Mouse (Mus musculus): ENCODE measurements around the gene Gm28372. TPM values are rescaled to one million over a fixed set of nuclear protein-coding genes. Genes with fewer than 3 reads are reported as not detected.
A peak's percentile ranks its signal among the peaks of the same experiment; 100 is the strongest.

Gm28372 gene
- total and polyA plus RNA-seq, 3 experiments, result 0.23 TPM; not detected in 2

- no peak for DNase-seq (ENCODE audit: extremely low read depth)
- TF ChIP-seq USF1 (IDR thresholded peaks at IDR 0.05; ENCODE audit: low read depth, low read length) (no peak), TBP (conservative IDR thresholded peaks at IDR 0.05; ENCODE audit: low read depth, low read length) (no peak), POLR2A (IDR thresholded peaks at IDR 0.05; ENCODE audit: low read depth, low read length) (no peak), GABPA (IDR thresholded peaks at IDR 0.05; ENCODE audit: insufficient replicate concordance, low read depth, low read length) (no peak), TCF12 (IDR thresholded peaks at IDR 0.05; ENCODE audit: low read depth, low read length) (no peak), CTCF (conservative IDR thresholded peaks at IDR 0.05 in 1 of 2, IDR thresholded peaks at IDR 0.05 in 1 of 2; ENCODE audit: low read depth in 2 of 2, low read length in 2 of 2) (no peak), IRF4 (IDR thresholded peaks at IDR 0.05; ENCODE audit: low read depth, low read length) (no peak), MAX (IDR thresholded peaks at IDR 0.05; ENCODE audit: low read length) (no peak), UBTF (IDR thresholded peaks at IDR 0.05; ENCODE audit: low read depth, low read length) (no peak), NELFE (IDR thresholded peaks at IDR 0.05; ENCODE audit: low read depth, low read length) (no peak), KAT2A (IDR thresholded peaks at IDR 0.05; ENCODE audit: insufficient replicate concordance, low read length) (no peak)
- dilution Hi-C loops (cut with MboI; ENCODE audit: extremely low pct_ligation_motif_present, extremely low pct_unique_long_range_greater_than_20kb, low sequenced_read_pairs), result no loop called here
- in situ Hi-C loops (cut with MboI; ENCODE audit: low pct_ligation_motif_present, low pct_unique_long_range_greater_than_20kb, low sequenced_read_pairs), result no loop called here
- H3K4me2 ChIP-seq (ENCODE audit: insufficient read depth, low read depth, poor library complexity, severe bottlenecking), result no peak overlapping the region
- no peaks in the 10 kb centered on the region for H3K9me3 ChIP-seq (replicated peaks; ENCODE audit: low read length)
- H3K27me3 ChIP-seq (replicated peaks), result no peaks in the 10 kb centered on the region
- H3K79me2 ChIP-seq (replicated peaks; ENCODE audit: control insufficient read depth, extremely low read depth, insufficient read depth, poor library complexity, severe bottlenecking), result peaks cover 23% of the 10 kb centered on the region
- H3K27ac ChIP-seq (ENCODE audit: insufficient read depth, low read depth), result no peak overlapping the region
- peaks cover 30 to 60% of the 10 kb centered on the region in 2 experiments for H3K36me3 ChIP-seq (replicated peaks in 1 of 2; ENCODE audit: control insufficient read depth in 1 of 2, insufficient read depth in 1 of 2, low read length in 1 of 2)
- H3K9ac ChIP-seq (ENCODE audit: insufficient read depth, low read depth), result no peak overlapping the region
- no peak overlapping the region for H3K4me3 ChIP-seq (replicated peaks in 1 of 3; ENCODE audit: low read depth in 2 of 3, low read length in 2 of 3, poor library complexity in 1 of 3)
- peaks cover 14 to 46% of the 10 kb centered on the region in 2 experiments for H3K4me1 ChIP-seq (ENCODE audit: control insufficient read depth in 1 of 2, insufficient read depth in 2 of 2)
Measured at GRCm38 (mm10) chr2:130421781-130422620, 17.0 kb downstream of the Gm28372 start.

GRCm38 (mm10) chr2:130423397-130424125, 18.5 kb downstream of the Gm28372 start:
- Histone ChIP-seq H3K4me1 (ENCODE audit: control insufficient read depth in 1 of 2, insufficient read depth in 2 of 2) (peaks cover 14 to 57% of the 10 kb centered on the region in 2 experiments), H3K4me2 (ENCODE audit: insufficient read depth, low read depth, poor library complexity, severe bottlenecking) (peak overlapping the region; percentile 48), H3K79me2 (replicated peaks; ENCODE audit: control insufficient read depth, extremely low read depth, insufficient read depth, poor library complexity, severe bottlenecking) (peaks cover 36% of the 10 kb centered on the region), H3K27me3 (replicated peaks) (no peaks in the 10 kb centered on the region), H3K9ac (ENCODE audit: insufficient read depth, low read depth) (peak overlapping the region; percentile 88), H3K9me3 (replicated peaks; ENCODE audit: low read length) (no peaks in the 10 kb centered on the region), H3K36me3 (replicated peaks in 1 of 2; ENCODE audit: control insufficient read depth in 1 of 2, insufficient read depth in 1 of 2, low read length in 1 of 2) (peaks cover 30 to 58% of the 10 kb centered on the region in 2 experiments), H3K27ac (ENCODE audit: insufficient read depth, low read depth) (peak overlapping the region; percentile 94), H3K4me3 (replicated peaks in 1 of 3; ENCODE audit: low read depth in 2 of 3, low read length in 2 of 3, poor library complexity in 1 of 3) (peak overlapping the region; percentile 91 to 93 (median 93))
- in situ Hi-C loops (cut with MboI; ENCODE audit: low pct_ligation_motif_present, low pct_unique_long_range_greater_than_20kb, low sequenced_read_pairs) (no loop called here), dilution Hi-C loops (cut with MboI; ENCODE audit: extremely low pct_ligation_motif_present, extremely low pct_unique_long_range_greater_than_20kb, low sequenced_read_pairs) (no loop called here)
- DNase-seq (ENCODE audit: extremely low read depth), result peak; percentile 75
- TF ChIP-seq ZMIZ1 (IDR thresholded peaks at IDR 0.05; ENCODE audit: low read depth, low read length) (no peak), PAX5 (IDR thresholded peaks at IDR 0.05; ENCODE audit: low read length) (no peak), ELF1 (IDR thresholded peaks at IDR 0.05; ENCODE audit: low read depth, low read length) (no peak), SIN3A (IDR thresholded peaks at IDR 0.05; ENCODE audit: low read length) (no peak), UBTF (IDR thresholded peaks at IDR 0.05; ENCODE audit: low read depth, low read length) (no peak), ZKSCAN1 (IDR thresholded peaks at IDR 0.05; ENCODE audit: borderline replicate concordance, low read depth, low read length) (no peak), RAD21 (IDR thresholded peaks at IDR 0.05; ENCODE audit: low read depth, low read length) (no peak), RCOR1 (conservative IDR thresholded peaks at IDR 0.05; ENCODE audit: low read depth, low read length) (0 out of 2 replicates have a peak, but pooled peaks have one; percentile 64), MAX (IDR thresholded peaks at IDR 0.05; ENCODE audit: low read length) (peak; percentile 98), GABPA (IDR thresholded peaks at IDR 0.05; ENCODE audit: insufficient replicate concordance, low read depth, low read length) (no peak), TBP (conservative IDR thresholded peaks at IDR 0.05; ENCODE audit: low read depth, low read length) (no peak), NELFE (IDR thresholded peaks at IDR 0.05; ENCODE audit: low read depth, low read length) (no peak; the same call in 1 of the 2 replicates), SMC3 (IDR thresholded peaks at IDR 0.05; ENCODE audit: low read depth, low read length) (no peak), HCFC1 (IDR thresholded peaks at IDR 0.05; ENCODE audit: low read depth, low read length) (no peak), E2F4 (IDR thresholded peaks at IDR 0.05; ENCODE audit: insufficient replicate concordance, low read depth, low read length) (0 out of 2 replicates have a peak, but pooled peaks have one; percentile 8), BHLHE40 (IDR thresholded peaks at IDR 0.05; ENCODE audit: low read depth, low read length) (0 out of 2 replicates have a peak, but pooled peaks have one; percentile 31), CHD2 (IDR thresholded peaks at IDR 0.05; ENCODE audit: low read length) (peak; percentile 28; the same call in 1 of the 2 replicates), EP300 (IDR thresholded peaks at IDR 0.05; ENCODE audit: low read length) (no peak), TCF12 (IDR thresholded peaks at IDR 0.05; ENCODE audit: low read depth, low read length) (no peak), IRF4 (IDR thresholded peaks at IDR 0.05; ENCODE audit: low read depth, low read length) (no peak), ETS1 (conservative IDR thresholded peaks at IDR 0.05; ENCODE audit: low read depth, low read length) (peak; percentile 20; the same call in 1 of the 2 replicates), MAFK (IDR thresholded peaks at IDR 0.05; ENCODE audit: insufficient replicate concordance, low read length) (no peak), NRF1 (IDR thresholded peaks at IDR 0.05; ENCODE audit: low read depth, low read length) (peak; percentile 88), CHD1 (IDR thresholded peaks at IDR 0.05; ENCODE audit: low read depth, low read length) (peak; percentile 78; the same call in 1 of the 2 replicates), KAT2A (IDR thresholded peaks at IDR 0.05; ENCODE audit: insufficient replicate concordance, low read length) (no peak)

All from CH12.LX (cell line).